Mouse (Mus musculus) olfactory bulb, adult 2 months (tissue): Measurements from ENCODE around the gene Capn8. TPM values are rescaled to one million over a fixed set of nuclear protein-coding genes. Genes with fewer than 3 reads are reported as not detected.

Source experiments
- H3K27ac ChIP-seq: fragments of 200-500 bp; 2 replicates; pipeline ENCODE4 v1.5.1; 2012; ENCODE audit warnings: low read depth, low read length; ENCODE audit not compliant: insufficient read depth
- H3K4me1 ChIP-seq: fragments of 200-500 bp; 2 replicates; pipeline ENCODE4 v1.6.1; 2012; ENCODE audit warnings: low read length; ENCODE audit not compliant: control insufficient read depth, insufficient read depth
- H3K4me3 ChIP-seq: fragments of 200-500 bp; 2 replicates; pipeline ENCODE4 v1.5.1; 2012; ENCODE audit warnings: mild to moderate bottlenecking, low read depth, low read length, moderate library complexity; ENCODE audit not compliant: insufficient read depth
- CTCF ChIP-seq: fragments of 200-500 bp; IDR thresholded peaks from 2 replicates; pipeline ENCODE4 v1.5.1; 2012; ENCODE audit warnings: low read depth, mild to moderate bottlenecking, low read length, moderate library complexity; ENCODE audit not compliant: insufficient read depth
- POLR2A ChIP-seq: fragments of 200-500 bp; IDR thresholded peaks from 2 replicates; pipeline ENCODE4 v1.6.1; 2012; ENCODE audit warnings: mild to moderate bottlenecking, low read depth, low read length, moderate library complexity; ENCODE audit not compliant: insufficient read depth
- WGBS: fragments of 180-500 bp; shearing (Covaris S2); methylation state at CpG from one replicate; pipeline ENCODE4 v1.1.7; 2018; 5-methylcytosine and 5-hydroxymethylcytosine counted together
- polyA plus RNA-seq: library from polyadenylated mRNA; stranded (reverse); fragments of >200 nt; gene quantifications from 2 replicates; pipeline ENCODE4 v1.2.4, GENCODE M21; 2012; ENCODE audit warnings: low replicate concordance; ENCODE audit not compliant: missing spikeins, insufficient read depth, insufficient read length

Capn8 gene
- not detected in 2 replicates for polyA plus RNA-seq

DNA sequence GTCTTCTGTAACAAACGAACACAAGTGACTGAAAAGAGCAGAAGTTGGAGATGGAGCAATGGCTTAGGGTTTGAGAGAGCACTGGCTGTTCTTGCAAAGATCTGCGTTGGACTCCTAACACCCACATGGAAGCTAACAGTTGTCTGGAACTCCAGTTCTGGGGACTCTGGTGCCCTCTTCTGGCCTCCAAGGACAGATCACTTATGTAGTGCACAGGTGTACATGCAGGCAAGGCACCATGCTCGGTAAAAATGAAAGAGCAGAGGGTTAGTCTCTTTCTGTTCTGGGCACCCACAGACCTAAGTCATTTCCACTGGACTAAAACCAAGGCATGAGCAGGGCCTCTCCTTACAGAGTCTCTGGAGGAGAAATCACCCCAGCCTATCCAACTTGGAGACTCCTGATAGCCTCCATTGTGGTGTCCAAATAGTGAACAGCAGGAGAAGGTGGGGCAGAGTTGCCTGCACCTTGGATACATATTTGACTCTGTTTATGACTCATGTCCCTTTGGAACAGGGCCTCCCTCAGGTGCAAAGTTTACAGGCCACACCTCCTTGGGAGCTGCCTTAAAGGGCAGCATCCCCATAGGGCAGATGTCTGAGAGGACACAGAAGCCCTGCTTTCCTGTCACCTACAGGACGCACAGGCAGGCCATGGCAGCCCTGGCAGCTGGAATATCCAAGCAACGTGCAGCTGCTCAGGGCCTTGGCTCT is at the start of gene Capn8:
TSS of gene Capn8 (plus strand) at position 600 of the 713 bp plus-strand sequence.
- WGBS, result 78% methylated on average over 5 of the region's 5 CpGs
- H3K4me1 ChIP-seq, result peaks cover 21% of the 10 kb centered on the region
- no peak within 1 kb of the TSS for H3K27ac ChIP-seq

DNA sequence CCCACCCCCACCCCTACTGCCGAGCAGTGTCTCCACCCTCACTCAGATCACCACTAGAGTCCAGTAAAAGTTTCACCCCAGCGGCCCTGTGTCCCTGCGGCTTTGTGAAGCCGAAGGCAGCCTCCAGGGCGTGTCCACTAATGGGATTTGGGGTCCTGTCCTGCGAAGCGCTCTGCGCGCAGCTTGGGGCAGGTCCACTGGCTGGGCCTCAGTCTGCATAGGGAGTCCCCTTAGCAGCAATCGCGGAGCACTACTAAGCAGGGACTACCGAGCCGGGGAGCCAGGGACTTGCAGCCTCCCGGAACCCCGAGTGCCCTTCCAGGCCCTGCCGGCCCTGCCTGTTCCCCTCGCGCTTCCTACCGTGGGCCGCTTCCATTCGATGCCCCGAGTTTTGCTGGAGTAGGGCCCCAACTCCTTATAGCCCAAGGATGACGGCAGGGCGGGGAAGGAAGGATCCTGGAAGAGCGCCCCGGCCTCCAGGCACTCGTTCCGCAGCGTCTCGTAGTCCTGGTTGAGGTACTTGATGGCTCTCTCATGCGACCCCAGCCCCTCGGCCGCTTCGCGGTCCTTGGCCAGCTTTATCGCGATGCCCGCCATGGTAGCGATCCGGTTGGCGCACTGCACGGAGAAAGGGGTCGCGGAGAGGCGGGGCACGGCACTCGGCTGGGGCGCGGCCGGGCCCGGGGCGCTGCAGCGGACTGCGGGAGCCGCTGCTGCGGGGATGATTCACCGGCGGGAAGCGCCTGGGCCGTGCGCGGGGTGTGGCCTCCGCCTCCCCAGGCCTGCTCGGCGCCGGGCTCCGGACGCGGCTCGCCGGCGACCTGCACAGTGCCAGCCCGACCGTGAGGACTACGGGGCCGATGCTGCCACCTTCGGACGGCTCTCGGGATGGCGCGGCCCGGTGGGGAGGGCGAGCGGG is 47.8 kb upstream of the Capn8 start, which contains the start of gene Capn2:
TSS of gene Capn2 (minus strand) at position 851 of the 919 bp plus-strand sequence.
- under 1% methylated on average over 84 of the region's 84 CpGs for WGBS
- Histone ChIP-seq H3K27ac (peak within 1 kb of the TSS; percentile 66), H3K4me1 (peaks cover 28% of the 10 kb centered on the region), H3K4me3 (peak within 1 kb of the TSS; percentile 66)
- peak; percentile 36; the same call in 1 of the 2 replicates for TF ChIP-seq POLR2A
- TF ChIP-seq CTCF, result peak; percentile 69

More for the DNA sequence above, at the start of gene Capn8:
- TF ChIP-seq POLR2A, result no peak
- TF ChIP-seq CTCF, result no peak
- H3K4me3 ChIP-seq, result no peak within 1 kb of the TSS

DNA sequence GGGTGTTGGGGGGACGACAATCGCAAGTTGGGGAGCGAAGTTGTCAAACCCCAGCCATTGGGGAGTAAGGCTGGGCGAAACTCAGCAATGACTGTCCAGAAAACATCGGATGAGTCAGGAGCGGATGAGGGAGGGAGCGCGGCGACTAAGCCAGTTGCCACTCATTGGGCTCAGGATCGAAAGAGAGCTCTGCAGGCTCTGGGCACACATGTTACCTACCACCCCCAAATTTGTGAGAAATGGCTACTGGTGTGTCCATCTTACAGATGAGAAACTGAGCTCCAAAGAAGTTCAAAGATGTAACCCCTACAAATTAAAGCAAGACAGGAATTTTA is 47.2 kb upstream of the Capn8 start:
- Histone ChIP-seq H3K4me3 (peak overlapping the region; percentile 66), H3K4me1 (peaks cover 24% of the 10 kb centered on the region), H3K27ac (no peak overlapping the region)
- TF ChIP-seq POLR2A (no peak), CTCF (no peak)
- 1% methylated on average over 10 of the region's 10 CpGs for WGBS

DNA sequence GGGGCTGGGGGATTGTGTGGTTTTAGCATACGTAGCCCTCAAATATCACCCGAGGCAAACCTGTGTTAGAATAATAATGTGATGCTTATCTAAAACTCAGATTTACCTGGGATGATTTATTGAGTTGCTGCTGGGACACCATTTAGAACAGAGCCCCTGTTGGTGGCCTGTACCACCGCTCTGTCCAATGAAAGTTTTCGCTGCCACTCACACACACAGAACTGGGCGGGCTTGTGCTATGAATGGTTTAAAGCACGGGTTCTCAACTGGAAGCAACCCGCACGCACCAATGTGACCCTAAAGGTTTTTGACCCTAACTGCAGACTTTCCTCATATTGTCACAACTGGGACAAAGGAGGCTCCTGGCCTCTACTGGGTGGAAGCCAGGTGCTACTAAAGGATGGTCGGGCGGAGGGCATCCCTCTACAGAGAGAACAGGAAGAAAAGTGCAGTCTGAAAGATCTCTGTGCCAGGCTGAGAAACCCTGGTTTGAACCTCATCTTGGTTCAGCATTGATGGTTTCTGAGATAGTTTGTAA is 46.6 kb upstream of the Capn8 start:
- no peak for TF ChIP-seq POLR2A
- TF ChIP-seq CTCF, result no peak
- WGBS, result 87% methylated on average over 10 of the region's 10 CpGs
- Histone ChIP-seq H3K27ac (no peak overlapping the region), H3K4me3 (no peak overlapping the region), H3K4me1 (peaks cover 20% of the 10 kb centered on the region)

DNA sequence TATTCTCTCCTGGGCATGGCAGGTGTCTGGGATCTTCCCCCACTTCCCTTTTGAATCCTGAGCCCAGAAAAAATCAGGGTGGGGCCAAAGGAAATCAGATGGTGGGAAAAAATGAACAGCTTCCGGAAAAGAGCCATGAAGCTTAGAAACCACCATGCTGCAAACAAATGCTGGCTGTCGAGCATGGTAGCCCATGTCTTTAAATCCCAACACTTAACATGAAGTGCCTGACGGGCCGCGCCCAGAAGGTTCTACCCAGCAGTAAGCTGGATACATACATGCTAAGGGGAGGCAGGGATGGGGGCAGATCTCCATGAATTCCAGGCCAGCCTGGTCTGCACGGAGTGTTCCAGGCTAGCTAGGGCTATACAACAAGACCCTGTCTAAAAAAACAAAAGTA is 46.0 kb upstream of the Capn8 start:
- Histone ChIP-seq H3K4me3 (no peak overlapping the region), H3K4me1 (peaks cover 16% of the 10 kb centered on the region), H3K27ac (no peak overlapping the region)
- TF ChIP-seq CTCF, result no peak
- no peak for TF ChIP-seq POLR2A
- WGBS, result 94% methylated on average over 6 of the region's 6 CpGs

DNA sequence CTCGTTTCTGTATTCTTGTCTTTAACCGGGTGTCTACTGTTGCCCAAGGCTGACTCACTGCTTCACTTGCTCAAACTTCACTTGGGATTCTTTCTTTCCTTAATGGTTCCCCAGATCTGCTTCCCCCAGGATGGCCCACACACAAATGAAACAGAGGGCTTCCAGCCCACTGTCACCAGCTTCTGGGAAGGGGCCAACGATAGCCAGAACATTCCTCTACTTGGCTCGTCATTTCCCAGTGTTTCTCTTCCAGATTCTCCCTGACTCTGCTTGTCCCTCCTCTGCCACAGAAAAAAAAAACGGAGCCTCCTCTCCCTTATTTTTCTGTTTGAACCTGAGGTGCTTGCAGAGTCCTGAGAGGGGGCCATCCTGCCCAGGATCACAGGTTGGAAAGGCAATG is 45.5 kb upstream of the Capn8 start:
- peaks cover 14% of the 10 kb centered on the region for H3K4me1 ChIP-seq
- TF ChIP-seq CTCF (no peak), POLR2A (no peak)
- H3K27ac ChIP-seq, result no peak overlapping the region
- no peak overlapping the region for H3K4me3 ChIP-seq
- WGBS, result 56% methylated on average over 5 of the region's 5 CpGs

DNA sequence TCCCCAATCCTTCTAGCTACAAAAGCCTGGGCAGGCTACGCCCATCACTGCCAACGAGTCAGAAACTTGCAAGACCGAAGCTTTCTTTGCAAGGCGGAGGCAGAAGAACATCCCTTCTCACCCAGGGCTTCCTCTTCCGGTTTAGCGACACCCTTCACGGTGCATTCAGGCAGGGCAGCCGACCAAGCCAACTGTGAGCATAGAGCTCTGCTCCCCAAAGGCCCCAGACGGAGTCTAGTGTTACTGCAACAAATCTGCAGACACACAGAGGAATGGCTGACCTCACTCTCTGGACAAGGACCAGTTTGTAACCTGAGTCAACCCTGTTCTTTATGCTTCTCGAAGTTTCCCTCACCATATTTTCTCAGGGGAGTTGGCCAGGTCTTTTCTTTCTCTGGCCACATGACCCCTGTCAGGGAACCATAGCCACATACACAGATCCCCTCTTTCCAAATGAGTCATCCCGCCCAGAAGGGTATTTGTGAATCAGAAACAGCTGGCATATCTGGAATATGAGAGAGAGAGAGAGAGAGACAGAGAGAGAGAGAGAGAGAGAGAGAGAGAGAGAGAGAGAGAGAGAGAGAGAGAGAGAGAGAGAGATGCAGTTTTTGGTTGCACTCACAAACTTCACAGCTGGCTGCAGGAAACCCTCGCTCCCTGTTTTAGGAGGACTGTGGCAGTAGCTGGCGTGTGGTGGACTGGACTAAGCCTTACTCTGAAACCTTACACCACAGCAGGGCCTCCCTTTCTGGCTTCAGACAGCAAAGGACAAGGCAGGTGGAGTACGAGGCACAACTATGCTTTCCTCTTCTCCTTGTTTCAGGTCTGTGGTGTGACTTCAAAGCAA is 44.5 kb upstream of the Capn8 start:
- Histone ChIP-seq H3K27ac (no peak overlapping the region), H3K4me3 (no peak overlapping the region), H3K4me1 (peaks cover 12% of the 10 kb centered on the region)
- 53% methylated on average over 14 of the region's 14 CpGs for WGBS
- no peak for TF ChIP-seq CTCF
- TF ChIP-seq POLR2A, result no peak

DNA sequence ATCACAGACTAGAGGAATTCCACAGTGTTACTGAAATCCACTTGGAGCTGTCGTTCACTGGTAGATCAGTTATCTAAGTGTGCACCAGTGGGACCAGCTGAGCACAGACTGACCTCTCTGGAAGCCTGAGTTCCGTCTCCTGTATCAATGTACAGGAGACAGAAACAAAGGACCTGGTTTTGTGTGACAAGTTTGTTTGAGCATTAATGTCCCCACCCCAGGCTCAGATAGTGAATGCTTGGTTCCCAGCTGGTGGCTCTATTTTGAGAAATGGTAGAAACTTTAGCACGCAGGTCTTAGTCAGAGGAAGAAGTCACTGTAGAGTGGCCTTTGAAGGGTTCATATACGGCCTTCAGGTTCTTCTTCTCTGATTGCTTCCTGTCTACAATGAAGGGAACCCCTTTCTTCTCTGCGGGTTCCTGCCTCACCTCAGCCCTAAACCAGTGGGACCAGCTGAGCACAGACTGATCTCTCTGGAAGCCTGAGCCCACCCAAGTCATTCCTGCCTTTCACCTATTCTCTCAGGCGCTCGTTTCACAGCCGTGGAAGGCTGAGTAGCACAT is 43.8 kb upstream of the Capn8 start:
- TF ChIP-seq POLR2A (no peak), CTCF (no peak)
- Histone ChIP-seq H3K27ac (no peak overlapping the region), H3K4me3 (no peak overlapping the region), H3K4me1 (peaks cover 9% of the 10 kb centered on the region)
- 79% methylated on average over 8 of the region's 8 CpGs for WGBS
